Mouse (Mus musculus) heart, adult 2 months (tissue): Measurements from ENCODE around the gene D330020A13Rik.

Source experiments
- CTCF ChIP-seq: fragments of 200-600 bp; IDR thresholded peaks from 2 replicates; pipeline ENCODE4 v1.8.1; 2022; ENCODE audit warnings: antibody characterized with exemption, mild to moderate bottlenecking, moderate library complexity
- EP300 ChIP-seq: fragments of 200-500 bp; IDR thresholded peaks from 2 replicates; pipeline ENCODE4 v1.6.1; 2011; ENCODE audit warnings: low read depth, low read length, control low read depth; ENCODE audit not compliant: insufficient read depth

- TF ChIP-seq CTCF (no peak), EP300 (no peak)
Observed at GRCm38 (mm10) chr6:120249831-120250230, 44.3 kb upstream of the D330020A13Rik start.
